Mouse (Mus musculus): Measurements from ENCODE around the gene Cpeb4. TPM values are rescaled to one million over a fixed set of nuclear protein-coding genes. Genes with fewer than 3 reads are reported as not detected.

Gene Cpeb4
- 6.6 and 11.4 TPM in 2 replicates for polyA plus RNA-seq (2012; rRNA removed; ENCODE audit: low replicate concordance)

DNA sequence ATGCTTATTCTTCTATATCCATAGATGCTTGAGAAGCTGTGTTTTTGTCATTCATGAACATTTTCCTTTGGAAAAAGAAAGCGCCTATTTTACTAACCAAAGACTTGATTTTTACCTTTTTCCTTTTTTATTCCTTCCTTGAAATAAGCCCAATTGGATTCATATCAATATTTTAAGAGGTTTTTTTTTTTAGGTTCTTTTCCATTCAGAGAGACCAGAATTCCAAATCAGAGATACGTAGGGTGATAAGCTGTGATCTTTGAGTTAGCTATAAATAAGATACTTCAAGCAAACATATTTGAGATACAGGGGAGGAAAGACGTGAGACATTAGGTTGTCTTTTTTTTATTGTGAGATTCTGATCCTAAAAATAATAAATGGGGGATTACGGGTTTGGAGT, at the start of gene Cpeb4:
Gene Cpeb4 (plus strand): TSS at position 301 of the 400 bp plus-strand sequence.

DNA sequence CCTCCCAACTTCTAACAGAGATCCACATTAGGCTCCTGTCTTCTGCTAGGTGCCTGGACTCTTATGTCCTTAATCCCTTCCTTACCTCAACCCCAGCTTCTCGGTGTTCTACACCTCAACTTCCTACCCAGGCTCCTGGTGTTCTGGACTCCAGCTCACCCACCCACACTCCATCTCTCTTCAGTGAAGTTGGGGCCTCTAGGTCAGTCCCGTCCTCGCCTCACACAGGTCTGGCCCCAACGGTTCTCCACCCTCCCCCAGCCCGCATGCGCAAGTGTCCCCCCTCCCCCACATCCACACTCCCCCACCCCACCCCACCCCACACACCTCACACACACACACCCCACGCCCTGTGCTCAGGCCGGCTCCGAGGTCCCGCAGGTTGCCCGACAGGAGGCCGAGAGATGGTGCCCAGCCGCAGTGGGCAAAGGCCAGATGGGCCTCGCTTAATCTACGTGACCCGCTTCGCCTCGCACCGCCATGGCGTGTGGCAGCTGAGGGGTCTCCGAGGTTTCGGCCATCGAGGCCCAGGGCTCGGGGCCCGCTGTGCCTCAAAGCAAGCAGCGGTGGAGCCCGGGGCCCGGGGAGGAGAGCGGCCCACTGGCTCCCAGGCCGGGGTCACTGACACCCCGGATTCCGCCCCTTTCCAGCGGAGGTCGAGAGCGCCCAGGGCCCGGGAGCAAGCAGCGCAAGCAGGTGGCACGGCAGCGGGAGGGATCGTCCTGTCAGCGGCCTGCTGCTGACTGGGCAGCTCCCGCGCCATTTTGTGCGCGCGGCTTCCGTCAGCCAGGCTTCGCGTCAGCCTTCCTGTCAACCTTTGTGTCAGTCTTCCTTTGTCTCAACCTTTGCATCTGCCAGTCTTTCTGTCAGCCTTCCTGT, 93.5 kb downstream of the Cpeb4 start, which contains the start of gene 4930524B15Rik:
Gene 4930524B15Rik (plus strand): TSS at position 337 of the 879 bp plus-strand sequence.

Other genes starting within 250 kb of the Cpeb4 start
- gene Bod1, start 200.3 kb upstream of the Cpeb4 start, polyA plus RNA-seq (2012; rRNA removed; ENCODE audit: low replicate concordance) = 46.7 and 64.8 TPM in 2 replicates
- not detected in 2 replicates for gene 4930524B15Rik, start 93.4 kb downstream of the Cpeb4 start, polyA plus RNA-seq (2012; rRNA removed; ENCODE audit: low replicate concordance)
- 11.4 and 17.0 TPM in 2 replicates for gene Nsg2, start 128.3 kb downstream of the Cpeb4 start, polyA plus RNA-seq (2012; rRNA removed; ENCODE audit: low replicate concordance)